Mouse (Mus musculus): Measurements from ENCODE around the gene Nkx1-2.

DNA sequence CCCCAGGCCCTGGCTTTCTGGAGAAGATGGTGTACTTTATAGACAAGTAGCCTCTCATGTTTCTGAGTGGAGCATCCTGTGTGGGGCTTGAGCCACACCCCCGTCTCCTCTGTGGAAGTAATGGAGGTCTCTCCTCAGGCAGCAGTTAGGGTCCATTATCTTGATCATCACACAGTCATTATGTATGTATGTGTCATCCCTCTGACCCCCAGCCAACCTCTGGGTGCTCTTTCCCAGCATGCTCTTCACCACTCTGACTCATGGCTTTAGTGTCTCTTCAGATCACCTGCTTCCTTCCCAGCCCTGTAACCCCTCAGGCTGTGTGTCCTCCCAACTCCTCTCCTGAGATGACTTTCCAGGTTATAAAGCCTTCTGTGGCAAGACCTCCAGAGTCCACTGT, 42.2 kb upstream of the Nkx1-2 start:
- TF ChIP-seq CTCF (conservative IDR thresholded peaks at IDR 0.05; ENCODE audit: low read length): no peak
- no peak for TF ChIP-seq NANOG (IDR thresholded peaks at IDR 0.05; ENCODE audit: borderline replicate concordance, low read length)
